Mouse (Mus musculus) layer of hippocampus, adult 11-12 months (tissue): ENCODE results near the gene Gm10031.
"Not testable (repeated sequence)": the region's sequence is repeated elsewhere in the genome, so short reads cannot be mapped to it uniquely, and the experiment has no call there.

Experiments
- DNase-seq: peaks from one replicate; pipeline ENCODE4 v3.0.0; 2022; ENCODE audit warnings: low spot score

The Gm10031 gene

GRCm38 (mm10) chr1:156523842-156524241 is at the start of gene Gm10031:
Gm10031 (plus strand) TSS chr1:156524012.
- not testable (repeated sequence) for DNase-seq

- no peak for DNase-seq
Measured at GRCm38 (mm10) chr1:156474854-156475253, 49.0 kb upstream of the Gm10031 start.

- DNase-seq: no peak
Measured at GRCm38 (mm10) chr1:156476016-156476415, 47.8 kb upstream of the Gm10031 start.

GRCm38 (mm10) chr1:156476535-156476934 is 47.3 kb upstream of the Gm10031 start:
- no peak for DNase-seq

- DNase-seq: no peak
Measured at GRCm38 (mm10) chr1:156481826-156482225, 42.0 kb upstream of the Gm10031 start.

GRCm38 (mm10) chr1:156487498-156487897 is 36.3 kb upstream of the Gm10031 start:
- no peak for DNase-seq

- no peak for DNase-seq
Measured at GRCm38 (mm10) chr1:156488031-156488430, 35.8 kb upstream of the Gm10031 start.

- DNase-seq: no peak
Measured at GRCm38 (mm10) chr1:156491226-156491796, 32.5 kb upstream of the Gm10031 start.

- DNase-seq: no peak
Measured at GRCm38 (mm10) chr1:156495025-156495424, 28.8 kb upstream of the Gm10031 start.

GRCm38 (mm10) chr1:156496910-156497309 is 26.9 kb upstream of the Gm10031 start:
- no peak for DNase-seq

- DNase-seq: no peak
Measured at GRCm38 (mm10) chr1:156504945-156505523, 18.8 kb upstream of the Gm10031 start.

GRCm38 (mm10) chr1:156505901-156506300 is 17.9 kb upstream of the Gm10031 start:
- no peak for DNase-seq

- DNase-seq: no peak
Measured at GRCm38 (mm10) chr1:156507753-156508152, 16.1 kb upstream of the Gm10031 start.

GRCm38 (mm10) chr1:156520136-156520780 is 3.6 kb upstream of the Gm10031 start:
- DNase-seq: no peak

- DNase-seq: no peak
Measured at GRCm38 (mm10) chr1:156521796-156522517, 1.9 kb upstream of the Gm10031 start.

- not testable (repeated sequence) for DNase-seq
Measured at GRCm38 (mm10) chr1:156532476-156533175, 8.8 kb downstream of the Gm10031 start.

GRCm38 (mm10) chr1:156533483-156533882 is 9.7 kb downstream of the Gm10031 start:
- DNase-seq: no peak

GRCm38 (mm10) chr1:156533911-156534310 is 10.1 kb downstream of the Gm10031 start:
- no peak for DNase-seq

- DNase-seq: no peak
Measured at GRCm38 (mm10) chr1:156537031-156537430, 13.2 kb downstream of the Gm10031 start.

GRCm38 (mm10) chr1:156537701-156538100 is 13.9 kb downstream of the Gm10031 start:
- DNase-seq: no peak

GRCm38 (mm10) chr1:156538382-156538781 is 14.6 kb downstream of the Gm10031 start:
- DNase-seq: no peak
